Mouse (Mus musculus) lung, adult 2 months (tissue): Measurements from ENCODE around the gene Mydgf. TPM values are rescaled to one million over a fixed set of nuclear protein-coding genes. Genes with fewer than 3 reads are reported as not detected.

ENCODE experiments used
- DNase-seq: peaks from one replicate; pipeline ENCODE4 v3.0.0; 2022
- H3K4me1 ChIP-seq: fragments of 200-500 bp; 2 replicates; pipeline ENCODE4 v1.6.1; 2011; ENCODE audit warnings: low read length; ENCODE audit not compliant: control insufficient read depth, insufficient read depth
- H3K4me3 ChIP-seq: fragments of 200-500 bp; replicated peaks from 2 replicates; pipeline ENCODE3; 2011; ENCODE audit warnings: low read depth, mild to moderate bottlenecking, control low read depth, low read length; ENCODE audit errors: extremely low read depth
- CTCF ChIP-seq: fragments of 200-500 bp; IDR thresholded peaks from 2 replicates; pipeline ENCODE4 v1.5.1; 2011; ENCODE audit warnings: mild to moderate bottlenecking, low read length, control low read depth; ENCODE audit not compliant: insufficient read depth
- POLR2A ChIP-seq: fragments of 200-500 bp; IDR thresholded peaks from 2 replicates; pipeline ENCODE4 v1.6.1; 2011; ENCODE audit warnings: low read depth, mild to moderate bottlenecking, control low read depth, low read length, borderline replicate concordance; ENCODE audit errors: extremely low read depth
- WGBS: fragments of 180-500 bp; shearing (Covaris S2); methylation state at CpG from one replicate; pipeline ENCODE4 v1.1.7; 2018; 5-methylcytosine and 5-hydroxymethylcytosine counted together
- polyA plus RNA-seq: library from polyadenylated mRNA; depleted of rRNA; stranded (reverse); fragments of >200 nt; gene quantifications from 2 replicates; pipeline ENCODE4 v1.2.3, GENCODE M21; 2012

Gene Mydgf
- polyA plus RNA-seq, 1 experiment = 42.4 TPM

DNA sequence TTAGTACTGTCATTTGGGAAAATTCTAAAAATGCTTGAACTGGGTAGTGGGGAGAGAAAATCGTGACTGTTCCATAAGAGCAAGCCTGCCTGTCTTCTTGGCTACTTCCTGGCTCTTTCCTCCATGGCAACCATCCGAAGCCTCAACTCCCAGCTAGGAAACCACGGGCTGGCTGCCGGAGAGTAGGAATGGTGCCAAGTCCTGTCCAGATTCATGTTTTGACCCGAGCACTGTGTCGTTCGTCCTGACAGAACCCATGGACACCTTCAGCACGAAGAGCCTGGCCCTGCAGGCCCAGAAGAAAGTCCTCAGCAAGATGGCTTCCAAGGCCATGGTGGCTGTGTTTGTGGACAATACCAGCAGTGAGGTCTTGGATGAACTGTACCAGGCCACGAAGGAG is 12.3 kb downstream of the Mydgf start:
- Histone ChIP-seq H3K4me3 (no peak overlapping the region), H3K4me1 (no peaks in the 10 kb centered on the region)
- no peak for TF ChIP-seq POLR2A
- no peak for TF ChIP-seq CTCF
- 54% methylated on average over 9 of the region's 9 CpGs for WGBS
- DNase-seq = no peak

DNA sequence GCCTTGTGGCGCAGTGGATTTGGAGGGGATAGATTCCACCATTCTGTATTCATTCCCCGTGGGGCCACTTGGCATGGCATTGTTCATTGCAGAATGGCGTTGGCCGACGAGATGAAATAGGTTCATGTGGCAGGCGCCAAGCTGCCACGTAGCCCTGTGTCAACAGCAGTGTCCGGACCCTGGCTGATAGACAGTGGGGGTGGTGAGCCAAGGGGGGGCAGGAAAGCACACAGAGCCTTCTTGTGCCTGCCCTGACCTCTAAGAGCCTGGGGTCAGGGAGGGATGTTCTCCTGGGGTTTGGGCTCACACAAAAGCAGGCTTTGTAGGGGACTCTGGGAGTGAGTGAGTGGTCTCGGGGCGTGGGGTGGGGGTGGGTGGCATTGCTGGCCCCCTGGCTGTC is 13.1 kb downstream of the Mydgf start:
- no peaks in the 10 kb centered on the region for H3K4me1 ChIP-seq
- TF ChIP-seq CTCF (no peak), POLR2A (no peak)
- 52% methylated on average over 10 of the region's 10 CpGs for WGBS
- no peak for DNase-seq
- H3K4me3 ChIP-seq = no peak overlapping the region

DNA sequence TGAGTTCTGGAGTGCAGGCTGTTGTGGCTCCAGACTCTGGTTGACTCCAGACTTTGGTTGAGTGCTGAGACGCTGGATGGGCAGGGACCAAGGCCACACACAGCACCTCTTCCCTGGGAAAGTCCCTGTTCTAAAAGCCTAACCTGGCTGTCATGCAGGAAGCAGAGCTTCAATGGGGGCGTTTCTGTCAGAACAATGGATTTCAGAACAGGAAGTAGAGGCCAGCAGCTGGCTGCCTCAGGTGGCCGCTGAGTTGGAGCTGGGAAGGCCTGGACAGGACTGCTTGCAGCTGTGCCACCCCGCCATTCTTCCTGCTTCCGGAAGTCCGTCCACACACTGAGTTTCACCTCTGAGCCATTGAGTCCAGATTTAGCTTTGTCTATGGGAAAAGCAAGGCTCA is 13.9 kb downstream of the Mydgf start:
- no peak for DNase-seq
- WGBS = 48% methylated on average over 6 of the region's 6 CpGs
- H3K4me3 ChIP-seq = no peak overlapping the region
- TF ChIP-seq POLR2A = no peak
- TF ChIP-seq CTCF = no peak
- no peaks in the 10 kb centered on the region for H3K4me1 ChIP-seq

DNA sequence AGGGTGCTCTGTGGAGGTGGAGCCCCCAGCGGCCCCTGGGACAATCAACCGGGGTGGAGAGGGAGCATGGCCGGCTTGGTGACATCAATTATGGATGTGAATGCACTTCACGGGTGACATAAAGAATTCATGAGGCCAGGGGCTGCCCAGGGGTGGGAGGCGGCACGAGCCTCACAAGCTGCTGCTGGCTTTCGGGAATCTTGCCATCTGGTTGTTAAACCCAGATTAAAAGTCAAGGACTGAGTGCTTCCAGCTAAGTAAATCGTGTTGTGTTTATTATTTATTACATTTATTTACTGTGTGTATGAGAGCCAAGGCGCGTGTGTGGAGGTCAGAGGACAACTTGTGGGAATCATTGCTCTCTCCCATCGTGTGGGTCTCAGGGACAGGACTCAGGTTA is 18.0 kb downstream of the Mydgf start:
- TF ChIP-seq CTCF = no peak
- TF ChIP-seq POLR2A = no peak
- 0 out of 2 replicates have a peak, but pooled peaks cover 2% of the 10 kb centered on the region for H3K4me1 ChIP-seq
- 66% methylated on average over 11 of the region's 11 CpGs for WGBS
- no peak for DNase-seq
- H3K4me3 ChIP-seq = no peak overlapping the region

DNA sequence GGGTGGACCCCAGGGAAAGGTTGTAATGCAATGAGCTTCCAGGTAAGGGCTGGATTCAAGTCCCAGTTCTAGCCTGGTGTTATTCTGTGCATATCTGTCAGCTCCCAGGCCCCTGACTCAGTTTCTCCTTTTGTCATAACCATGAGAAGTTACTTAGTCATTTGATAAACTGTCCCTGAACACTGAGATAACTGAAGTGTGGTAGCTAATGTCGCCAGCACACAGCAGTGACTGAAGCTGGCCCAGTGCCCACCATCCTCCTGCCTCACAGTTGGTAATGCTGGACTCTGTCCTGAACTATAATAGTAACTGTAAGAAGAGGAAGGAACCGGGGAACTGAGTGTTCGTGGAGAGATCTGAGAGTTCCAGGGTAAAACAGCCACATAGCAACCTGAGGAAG is 19.2 kb downstream of the Mydgf start:
- TF ChIP-seq CTCF (no peak), POLR2A (no peak)
- H3K4me3 ChIP-seq = no peak overlapping the region
- H3K4me1 ChIP-seq = 0 out of 2 replicates have a peak, but pooled peaks cover 2% of the 10 kb centered on the region
- DNase-seq = no peak
- 49% methylated on average over 3 of the region's 3 CpGs for WGBS

DNA sequence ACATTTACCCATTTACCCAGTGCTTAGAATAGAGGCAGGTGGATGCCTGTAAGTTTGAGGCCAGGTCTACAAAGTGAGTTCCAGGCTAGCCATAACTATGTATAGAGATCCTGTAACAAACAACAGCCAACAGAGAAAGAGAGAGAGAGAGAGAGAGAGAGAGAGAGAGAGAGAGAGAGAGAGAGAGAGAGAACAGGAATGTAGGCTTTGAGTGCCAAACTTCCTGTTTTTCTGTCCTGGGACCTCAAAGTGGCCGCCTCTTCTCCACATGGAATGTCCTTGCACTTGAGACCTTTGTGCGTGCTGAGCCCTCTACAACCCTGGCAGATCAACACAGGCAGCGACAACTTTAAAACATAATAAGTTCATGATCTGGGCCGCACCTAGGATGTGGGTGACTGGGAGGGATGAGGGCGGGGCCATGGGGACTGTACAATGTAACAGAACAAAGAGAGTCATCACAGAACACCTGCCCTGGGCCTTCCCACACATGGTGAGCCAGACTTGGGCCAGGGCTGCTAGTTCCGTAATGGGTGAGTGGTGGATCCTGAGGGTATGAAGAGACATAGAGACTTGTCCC is 20.1 kb downstream of the Mydgf start:
- Histone ChIP-seq H3K4me3 (no peak overlapping the region), H3K4me1 (0 out of 2 replicates have a peak, but pooled peaks cover 2% of the 10 kb centered on the region)
- no peak for TF ChIP-seq CTCF
- TF ChIP-seq POLR2A = no peak
- 51% methylated on average over 6 of the region's 6 CpGs for WGBS
- no peak for DNase-seq

DNA sequence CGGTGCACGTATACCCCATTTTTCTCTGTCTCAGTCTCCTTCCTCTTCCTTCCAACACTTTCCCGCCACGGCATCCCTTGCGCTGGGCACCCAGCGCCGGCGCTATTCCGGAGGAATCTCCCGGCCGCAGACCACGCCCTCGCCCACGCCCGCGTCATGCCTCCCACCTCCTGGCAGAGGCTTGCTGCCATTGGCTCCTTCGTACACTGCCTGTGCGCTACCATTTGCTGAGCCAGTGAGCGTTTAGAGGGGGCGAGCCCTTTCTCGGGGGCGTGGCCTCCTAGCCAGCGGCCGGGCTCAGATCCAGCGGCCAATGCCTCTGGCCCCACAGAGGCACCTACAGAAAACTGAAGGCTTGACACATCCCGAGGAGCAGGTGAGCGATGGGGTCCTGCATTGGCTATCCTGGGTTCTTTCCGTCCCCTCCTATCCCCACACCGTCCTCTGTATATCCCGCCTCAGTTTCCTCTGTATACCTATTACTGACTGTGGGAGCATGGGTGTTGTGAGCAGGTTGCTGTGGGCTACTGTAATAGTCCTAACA is 21.4 kb downstream of the Mydgf start, which contains the start of gene Tnfaip8l1:
Tnfaip8l1 (plus strand) TSS at position 247 of the 544 bp plus-strand sequence.
- DNase-seq = peak; percentile 94
- Histone ChIP-seq H3K4me3 (peak within 1 kb of the TSS; percentile 48), H3K4me1 (0 out of 2 replicates have a peak, but pooled peaks cover 2% of the 10 kb centered on the region)
- under 1% methylated on average over 30 of the region's 30 CpGs for WGBS
- TF ChIP-seq CTCF (no peak), POLR2A (no peak)

DNA sequence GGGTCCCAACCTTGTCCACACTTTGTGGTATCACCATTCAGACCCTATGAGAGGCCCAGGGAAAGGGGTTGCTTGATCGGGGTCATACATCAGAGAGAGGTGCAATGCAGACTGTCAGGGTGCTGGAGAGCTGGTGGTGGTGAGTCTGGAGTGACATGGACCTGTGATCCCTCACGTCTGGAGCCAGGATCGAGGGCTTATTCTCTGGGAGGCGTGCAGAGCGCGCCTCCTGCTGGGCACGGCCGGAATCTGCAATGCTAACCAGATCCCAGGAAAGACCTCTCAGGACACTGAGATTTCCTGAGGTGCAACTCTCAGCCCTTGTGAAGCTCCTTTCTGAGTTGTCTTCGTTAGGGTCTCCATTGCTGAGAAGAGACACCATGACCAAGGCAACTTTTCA is 24.0 kb downstream of the Mydgf start:
- peak; percentile 57 for DNase-seq
- TF ChIP-seq POLR2A = no peak
- peak; percentile 84 for TF ChIP-seq CTCF
- Histone ChIP-seq H3K4me1 (0 out of 2 replicates have a peak, but pooled peaks cover 2% of the 10 kb centered on the region), H3K4me3 (no peak overlapping the region)
- 7% methylated on average over 9 of the region's 9 CpGs for WGBS

DNA sequence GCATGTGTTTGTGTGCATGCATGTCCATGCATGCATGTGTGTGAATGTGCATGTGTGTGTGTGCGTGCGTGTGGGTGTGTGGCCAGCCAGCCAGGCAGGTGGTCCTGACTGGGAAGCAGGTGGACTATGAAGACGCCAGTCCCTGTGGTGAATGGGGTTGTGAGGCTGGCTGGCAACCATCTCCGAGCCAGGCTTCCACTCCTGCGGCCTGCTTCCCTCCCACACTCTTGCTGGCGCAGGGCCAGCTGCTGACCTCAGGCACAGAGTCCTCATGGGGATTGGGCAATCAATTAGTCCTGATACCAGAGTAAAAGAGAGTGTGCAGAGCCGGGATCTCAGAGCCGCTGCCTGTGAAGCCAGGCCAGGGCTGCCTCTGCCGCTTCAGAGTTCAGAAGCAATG is 30.1 kb downstream of the Mydgf start:
- 30% methylated on average over 9 of the region's 9 CpGs for WGBS

DNA sequence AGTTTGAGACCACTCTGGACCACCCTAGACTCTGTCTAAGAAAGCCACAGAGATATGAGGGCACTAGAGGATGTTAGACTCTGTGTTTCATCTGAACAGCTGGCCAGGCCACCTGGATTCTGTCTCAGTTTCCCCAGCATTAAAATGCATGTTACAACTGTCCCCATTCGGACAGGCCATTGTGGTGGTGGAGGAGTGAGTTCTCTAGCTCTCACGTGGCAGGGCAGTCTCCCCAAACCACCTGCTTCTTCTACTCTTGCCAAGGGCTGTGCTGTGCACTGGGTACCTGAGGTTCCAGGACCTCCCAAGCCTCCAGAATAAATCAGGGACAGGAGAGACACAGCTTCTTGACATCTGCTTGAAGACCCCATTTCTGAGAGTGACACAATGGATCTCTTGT is 33.8 kb downstream of the Mydgf start:
- Histone ChIP-seq H3K4me1 (no peaks in the 10 kb centered on the region), H3K4me3 (no peak overlapping the region)
- no peak for DNase-seq
- 36% methylated on average over 2 of the region's 2 CpGs for WGBS
- TF ChIP-seq CTCF = no peak
- TF ChIP-seq POLR2A = no peak

More for the DNA sequence above, 30.1 kb downstream of the Mydgf start:
- TF ChIP-seq CTCF (no peak), POLR2A (no peak)
- no peak overlapping the region for H3K4me3 ChIP-seq
- no peaks in the 10 kb centered on the region for H3K4me1 ChIP-seq
- peak; percentile 66 for DNase-seq
